Mouse (Mus musculus) kidney, adult 2 months (tissue): ENCODE measurements around the gene Shkbp1. TPM values are rescaled to one million over a fixed set of nuclear protein-coding genes. Genes with fewer than 3 reads are reported as not detected.

Experiments used
- DNase-seq: peaks from one replicate; pipeline ENCODE4 v3.0.0; 2021
- H3K27ac ChIP-seq: fragments of 200-500 bp; 2 replicates; pipeline ENCODE4 v1.5.1; 2012; ENCODE audit warnings: low read depth, low read length, control low read depth, inconsistent platforms; ENCODE audit not compliant: insufficient read depth
- H3K27me3 ChIP-seq: fragments of 200-500 bp; replicated peaks from 2 replicates; pipeline ENCODE4 v1.6.1; 2012; ENCODE audit warnings: mild to moderate bottlenecking, moderate library complexity, low read length, inconsistent platforms; ENCODE audit not compliant: control insufficient read depth, insufficient read depth
- H3K36me3 ChIP-seq: fragments of 200-500 bp; 2 replicates; pipeline ENCODE4 v1.6.1; 2012; ENCODE audit warnings: mild to moderate bottlenecking, moderate library complexity, low read length, inconsistent platforms; ENCODE audit not compliant: control insufficient read depth, insufficient read depth
- H3K4me1 ChIP-seq: fragments of 200-500 bp; 2 replicates; pipeline ENCODE4 v1.6.1; 2011; ENCODE audit warnings: low read length; ENCODE audit not compliant: control insufficient read depth, insufficient read depth
- H3K4me3 ChIP-seq: fragments of 200-500 bp; 2 replicates; pipeline ENCODE4 v1.5.1; 2011; ENCODE audit warnings: mild to moderate bottlenecking, low read depth, low read length, control low read depth; ENCODE audit not compliant: insufficient read depth
- CTCF ChIP-seq: fragments of 200-500 bp; conservative IDR thresholded peaks from 2 replicates; pipeline ENCODE4 v1.5.1; 2011; ENCODE audit warnings: low read depth, mild to moderate bottlenecking, control low read depth, low read length, moderate library complexity, mixed read lengths; ENCODE audit not compliant: insufficient read depth, insufficient read length
- POLR2A ChIP-seq: fragments of 200-500 bp; IDR thresholded peaks from one replicate; pipeline ENCODE4 v1.6.1; 2011; ENCODE audit warnings: low read depth, low read length, control low read depth
- WGBS: fragments of 180-500 bp; shearing (Covaris S2); methylation state at CpG from one replicate; pipeline ENCODE4 v1.1.7; 2018; 5-methylcytosine and 5-hydroxymethylcytosine counted together
- polyA plus RNA-seq: library from polyadenylated mRNA; depleted of rRNA; stranded (reverse); fragments of >200 nt; gene quantifications from 2 replicates; pipeline ENCODE4 v1.2.3, GENCODE M21; 2012

Shkbp1 gene
- polyA plus RNA-seq, 1 experiment: 39.2 TPM

DNA sequence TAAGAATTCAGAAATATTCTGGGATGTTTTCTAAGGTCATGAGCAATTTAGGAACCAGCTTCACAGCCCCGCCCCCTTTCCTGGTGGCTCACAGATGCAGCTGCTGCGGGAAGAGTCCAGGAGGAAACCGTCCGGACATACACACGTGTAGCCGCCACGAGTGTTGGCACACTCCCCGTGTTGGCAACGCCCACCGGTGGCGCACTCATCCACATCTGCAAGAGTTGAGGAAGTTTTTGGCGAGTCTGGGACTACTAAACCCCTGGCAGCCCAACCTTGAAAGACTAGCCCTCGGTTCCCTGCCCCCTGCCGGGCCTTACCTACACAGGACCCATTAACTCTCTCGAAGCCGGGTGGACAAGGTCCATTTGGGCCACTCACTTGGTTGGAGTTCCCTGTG, 27.2 kb downstream of the Shkbp1 start:
- no peaks in the 10 kb centered on the region for H3K27me3 ChIP-seq

DNA sequence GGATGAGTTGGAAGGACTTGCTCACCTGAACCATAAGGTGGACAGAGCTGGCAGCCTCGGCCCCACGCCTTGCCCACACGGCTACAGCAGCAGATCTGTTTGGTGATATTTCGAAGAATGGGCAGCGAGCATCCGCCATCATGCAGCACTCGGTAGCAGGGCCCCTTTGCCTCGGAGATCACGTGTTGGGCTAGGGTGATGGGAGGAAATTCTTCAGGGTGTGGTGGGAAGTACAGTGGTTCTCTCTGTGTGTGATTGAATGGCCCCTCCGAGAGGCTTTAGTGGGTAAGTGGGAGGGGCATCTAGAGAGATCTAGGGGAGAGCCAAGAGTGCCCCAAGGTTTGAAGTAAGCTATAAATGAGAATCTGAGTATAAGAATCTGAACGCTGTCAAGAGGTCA, 27.7 kb downstream of the Shkbp1 start:
- DNase-seq: peak; percentile 52
- no peak overlapping the region for H3K4me3 ChIP-seq
- no peaks in the 10 kb centered on the region for H3K27me3 ChIP-seq
- no peak overlapping the region for H3K27ac ChIP-seq
- 86% methylated on average over 11 of the region's 11 CpGs for WGBS
- H3K4me1 ChIP-seq: peaks cover 8% of the 10 kb centered on the region; the same call in 1 of the 2 replicates
- H3K36me3 ChIP-seq: no peaks in the 10 kb centered on the region
- TF ChIP-seq POLR2A (no peak), CTCF (no peak)

More for the DNA sequence above, 27.2 kb downstream of the Shkbp1 start:
- peaks cover 8% of the 10 kb centered on the region; the same call in 1 of the 2 replicates for H3K4me1 ChIP-seq
- no peak overlapping the region for H3K4me3 ChIP-seq
- H3K27ac ChIP-seq: no peak overlapping the region
- DNase-seq: peak; percentile 66
- no peaks in the 10 kb centered on the region for H3K36me3 ChIP-seq
- WGBS: 39% methylated on average over 16 of the region's 16 CpGs
- no peak for TF ChIP-seq CTCF
- no peak for TF ChIP-seq POLR2A

- Histone ChIP-seq H3K27ac (no peak overlapping the region), H3K27me3 (no peaks in the 10 kb centered on the region), H3K4me3 (no peak overlapping the region), H3K36me3 (no peaks in the 10 kb centered on the region), H3K4me1 (peaks cover 3% of the 10 kb centered on the region; the same call in 1 of the 2 replicates)
- no peak for DNase-seq
- 95% methylated on average over 8 of the region's 8 CpGs for WGBS
- TF ChIP-seq POLR2A: no peak
Observed at GRCm38 (mm10) chr7:27327500-27327899, 28.3 kb downstream of the Shkbp1 start.

DNA sequence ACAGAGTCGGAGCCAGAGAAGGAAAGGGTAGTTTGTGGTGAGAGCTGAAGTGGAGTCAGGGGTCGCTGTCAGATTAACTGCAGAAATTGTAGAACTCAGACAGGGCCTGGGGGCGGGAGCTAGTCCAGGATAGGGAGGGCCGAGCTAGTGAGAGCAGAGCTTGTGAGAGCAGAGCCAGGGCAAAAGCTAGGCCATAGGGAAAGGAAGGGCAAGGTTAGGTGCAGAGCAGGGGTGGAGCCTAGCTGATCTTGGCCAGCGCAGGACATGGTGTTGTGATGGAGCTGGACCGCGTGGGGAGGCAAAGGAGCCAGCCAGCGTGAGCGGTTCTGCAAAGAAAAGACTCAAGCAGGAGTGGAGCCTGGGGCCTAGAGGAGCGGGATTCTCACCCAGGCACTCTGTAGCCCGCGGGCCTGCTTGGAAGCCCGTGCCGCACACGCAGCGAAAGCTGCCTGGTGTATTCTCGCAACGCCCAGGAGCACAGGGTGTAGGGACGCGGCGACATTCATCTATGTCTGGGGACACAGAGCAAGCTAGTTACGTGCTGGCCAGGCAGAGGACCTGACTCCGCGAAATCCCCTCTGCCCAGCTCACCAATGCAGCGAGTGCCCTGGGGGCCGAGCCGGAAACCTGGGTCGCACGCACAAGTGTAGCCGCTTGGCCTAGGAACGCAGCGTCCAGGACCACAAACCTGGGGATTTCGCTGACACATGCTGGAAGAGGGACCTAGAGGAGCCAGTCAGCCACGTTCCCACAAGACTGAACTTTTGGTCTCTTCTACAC, 29.5 kb downstream of the Shkbp1 start:
- no peaks in the 10 kb centered on the region for H3K36me3 ChIP-seq
- H3K27me3 ChIP-seq: no peaks in the 10 kb centered on the region
- no peak overlapping the region for H3K27ac ChIP-seq
- no peaks in the 10 kb centered on the region for H3K4me1 ChIP-seq
- DNase-seq: peak; percentile 73
- H3K4me3 ChIP-seq: no peak overlapping the region
- TF ChIP-seq CTCF (no peak), POLR2A (no peak)
- WGBS: 66% methylated on average over 34 of the region's 34 CpGs

- Histone ChIP-seq H3K27ac (peak overlapping the region; percentile 12; the same call in 1 of the 2 replicates), H3K27me3 (no peaks in the 10 kb centered on the region), H3K4me3 (peak overlapping the region; percentile 13; the same call in 1 of the 2 replicates), H3K4me1 (no peaks in the 10 kb centered on the region), H3K36me3 (no peaks in the 10 kb centered on the region)
- 3% methylated on average over 24 of the region's 24 CpGs for WGBS
- no peak for TF ChIP-seq POLR2A
- TF ChIP-seq CTCF: no peak
- peak; percentile 92 for DNase-seq
Observed at GRCm38 (mm10) chr7:27325697-27326096, 30.1 kb downstream of the Shkbp1 start.

GRCm38 (mm10) chr7:27324928-27325327, 30.9 kb downstream of the Shkbp1 start:
- no peak for DNase-seq
- no peaks in the 10 kb centered on the region for H3K4me1 ChIP-seq
- WGBS: 65% methylated on average over 19 of the region's 20 CpGs
- H3K27me3 ChIP-seq: no peaks in the 10 kb centered on the region
- no peak for TF ChIP-seq POLR2A
- TF ChIP-seq CTCF: no peak
- no peak overlapping the region for H3K4me3 ChIP-seq
- H3K27ac ChIP-seq: no peak overlapping the region
- no peaks in the 10 kb centered on the region for H3K36me3 ChIP-seq

- 95% methylated on average over 11 of the region's 11 CpGs for WGBS
- Histone ChIP-seq H3K4me3 (no peak overlapping the region), H3K36me3 (no peaks in the 10 kb centered on the region), H3K27me3 (no peaks in the 10 kb centered on the region), H3K27ac (no peak overlapping the region), H3K4me1 (no peaks in the 10 kb centered on the region)
- TF ChIP-seq POLR2A (no peak), CTCF (no peak)
- no peak for DNase-seq
Observed at GRCm38 (mm10) chr7:27324161-27324560, 31.7 kb downstream of the Shkbp1 start.
